Mouse (Mus musculus) erythroblast, embryonic 14.5 days (primary cell): ENCODE measurements around the gene Neurog1. TPM values are rescaled to one million over a fixed set of nuclear protein-coding genes. Genes with fewer than 3 reads are reported as not detected.

Experiments
- H3K27me3 ChIP-seq: 2 replicates; pipeline ENCODE4 v1.6.1; 2012; ENCODE audit warnings: inconsistent platforms; ENCODE audit not compliant: control insufficient read depth
- H3K36me3 ChIP-seq: 2 replicates; pipeline ENCODE4 v1.6.1; 2012; ENCODE audit warnings: mild to moderate bottlenecking, inconsistent platforms; ENCODE audit not compliant: control insufficient read depth
- H3K4me1 ChIP-seq: 2 replicates; pipeline ENCODE4 v1.6.1; 2012; ENCODE audit warnings: inconsistent platforms; ENCODE audit not compliant: control insufficient read depth
- H3K4me3 ChIP-seq: replicated peaks from 2 replicates; pipeline ENCODE3; 2012; ENCODE audit warnings: moderate library complexity, mild to moderate bottlenecking, inconsistent platforms
- H3K9me3 ChIP-seq: 2 replicates; pipeline ENCODE4 v1.6.1; 2012; ENCODE audit warnings: low read length, inconsistent platforms, mixed read lengths; ENCODE audit not compliant: control insufficient read depth
- GATA1 ChIP-seq: IDR thresholded peaks from 2 replicates; pipeline ENCODE4 v1.6.1; 2012; ENCODE audit warnings: low read length, inconsistent platforms, mixed read lengths
- TAL1 ChIP-seq: IDR thresholded peaks from 3 replicates; pipeline ENCODE4 v1.6.1; 2012; ENCODE audit warnings: low read length, inconsistent platforms, mixed read lengths
- polyA plus RNA-seq: library from polyadenylated mRNA; stranded (reverse); fragments of >175 nt; gene quantifications from 2 replicates; pipeline ENCODE4 v1.2.3, GENCODE M21; 2012

The Neurog1 gene
- polyA plus RNA-seq, 1 experiment = not detected

- Histone ChIP-seq H3K36me3 (no peaks in the 10 kb centered on the region), H3K4me1 (no peaks in the 10 kb centered on the region), H3K4me3 (no peak overlapping the region), H3K27me3 (peaks cover 61% of the 10 kb centered on the region), H3K9me3 (no peaks in the 10 kb centered on the region)
- no peak for TF ChIP-seq TAL1
Measured at GRCm38 (mm10) chr13:56226175-56226954, 25.6 kb downstream of the Neurog1 start.

- Histone ChIP-seq H3K36me3 (no peaks in the 10 kb centered on the region), H3K27me3 (peaks cover 84% of the 10 kb centered on the region), H3K4me1 (no peaks in the 10 kb centered on the region), H3K9me3 (no peaks in the 10 kb centered on the region), H3K4me3 (no peak overlapping the region)
- TF ChIP-seq GATA1 = no peak
- TF ChIP-seq TAL1 = no peak
Measured at GRCm38 (mm10) chr13:56223625-56224024, 28.3 kb downstream of the Neurog1 start.

GRCm38 (mm10) chr13:56222849-56223246 is 29.1 kb downstream of the Neurog1 start:
- H3K4me1 ChIP-seq = no peaks in the 10 kb centered on the region
- TF ChIP-seq TAL1 = no peak
- TF ChIP-seq GATA1 = no peak
- H3K27me3 ChIP-seq = peaks cover 79% of the 10 kb centered on the region
- H3K9me3 ChIP-seq = no peaks in the 10 kb centered on the region
- H3K36me3 ChIP-seq = no peaks in the 10 kb centered on the region
- H3K4me3 ChIP-seq = no peak overlapping the region

- Histone ChIP-seq H3K36me3 (no peaks in the 10 kb centered on the region), H3K4me1 (no peaks in the 10 kb centered on the region), H3K27me3 (peaks cover 75% of the 10 kb centered on the region), H3K4me3 (no peak overlapping the region), H3K9me3 (no peaks in the 10 kb centered on the region)
- TF ChIP-seq TAL1 (no peak), GATA1 (no peak)
Measured at GRCm38 (mm10) chr13:56221995-56222848, 29.7 kb downstream of the Neurog1 start.

- H3K27me3 ChIP-seq = peaks cover 68% of the 10 kb centered on the region
- TF ChIP-seq TAL1 (no peak), GATA1 (no peak)
- H3K4me3 ChIP-seq = no peak overlapping the region
- H3K9me3 ChIP-seq = no peaks in the 10 kb centered on the region
- H3K4me1 ChIP-seq = no peaks in the 10 kb centered on the region
- no peaks in the 10 kb centered on the region for H3K36me3 ChIP-seq
Measured at GRCm38 (mm10) chr13:56221129-56221910, 30.6 kb downstream of the Neurog1 start.

GRCm38 (mm10) chr13:56219254-56219653 is 32.7 kb downstream of the Neurog1 start:
- Histone ChIP-seq H3K9me3 (no peaks in the 10 kb centered on the region), H3K36me3 (no peaks in the 10 kb centered on the region), H3K4me1 (no peaks in the 10 kb centered on the region), H3K27me3 (peaks cover 51% of the 10 kb centered on the region), H3K4me3 (no peak overlapping the region)
- TF ChIP-seq TAL1 (no peak), GATA1 (no peak)

GRCm38 (mm10) chr13:56216090-56216489 is 35.9 kb downstream of the Neurog1 start:
- Histone ChIP-seq H3K27me3 (peaks cover 20% of the 10 kb centered on the region), H3K36me3 (no peaks in the 10 kb centered on the region), H3K4me1 (no peaks in the 10 kb centered on the region), H3K4me3 (no peak overlapping the region), H3K9me3 (no peaks in the 10 kb centered on the region; the same call in 1 of the 2 replicates)
- TF ChIP-seq TAL1 = no peak
- TF ChIP-seq GATA1 = no peak

GRCm38 (mm10) chr13:56214633-56215032 is 37.3 kb downstream of the Neurog1 start:
- Histone ChIP-seq H3K9me3 (peaks cover 4% of the 10 kb centered on the region), H3K4me3 (no peak overlapping the region), H3K4me1 (no peaks in the 10 kb centered on the region), H3K27me3 (peaks cover 8% of the 10 kb centered on the region), H3K36me3 (no peaks in the 10 kb centered on the region)
- TF ChIP-seq TAL1 (no peak), GATA1 (no peak)

GRCm38 (mm10) chr13:56209067-56209411 is 42.9 kb downstream of the Neurog1 start:
- peaks cover 14% of the 10 kb centered on the region for H3K27me3 ChIP-seq
- H3K36me3 ChIP-seq = no peaks in the 10 kb centered on the region
- no peak for TF ChIP-seq TAL1
- no peak for TF ChIP-seq GATA1

More at GRCm38 (mm10) chr13:56209067-56209411, 42.9 kb downstream of the Neurog1 start:
- H3K4me1 ChIP-seq = no peaks in the 10 kb centered on the region
- H3K9me3 ChIP-seq = peaks cover 4% of the 10 kb centered on the region
- no peak overlapping the region for H3K4me3 ChIP-seq
